Mouse (Mus musculus) MEL (cell line): ENCODE measurements around the gene Inpp4a. TPM values are rescaled to one million over a fixed set of nuclear protein-coding genes. Genes with fewer than 3 reads are reported as not detected.

ENCODE experiments used
- DNase-seq: peaks from one replicate; pipeline ENCODE4 v3.0.0; 2011; ENCODE audit warnings: low read depth, low spot score
- H3K27ac ChIP-seq: 2 replicates; pipeline ENCODE4 v1.5.1; 2012; ENCODE audit warnings: low read depth, mild to moderate bottlenecking, control low read depth, low read length, moderate library complexity; ENCODE audit not compliant: control insufficient read depth
- H3K27me3 ChIP-seq, 2 experiments: fragments of 150-350 bp in 1 of 2; sonication (generic) in 1 of 2; 2 replicates each; pipeline ENCODE4 v1.6.1; 2012; ENCODE audit warnings: low read length in 2 of 2, mild to moderate bottlenecking in 2 of 2, improper control_type of control experiment in 1 of 2, moderate library complexity in 1 of 2; ENCODE audit not compliant: insufficient read depth in 2 of 2, control insufficient read depth in 1 of 2
- H3K36me3 ChIP-seq, 2 experiments: 2 replicates each; pipeline ENCODE4 v1.6.1; 2012 to 2014; ENCODE audit warnings: low read length in 2 of 2, improper control_type of control experiment in 1 of 2, inconsistent platforms in 1 of 2, mild to moderate bottlenecking in 1 of 2; ENCODE audit not compliant: insufficient read depth in 2 of 2, control insufficient read depth in 1 of 2
- H3K4me1 ChIP-seq, 2 experiments: fragments of 150-350 bp in 1 of 2; sonication (generic) in 1 of 2; 2 replicates each; pipeline ENCODE4 v1.6.1; 2012; ENCODE audit warnings: low read length in 2 of 2, improper control_type of control experiment in 1 of 2, mild to moderate bottlenecking in 1 of 2; ENCODE audit not compliant: insufficient read depth in 2 of 2, control insufficient read depth in 1 of 2
- H3K4me3 ChIP-seq, 2 experiments: fragments of 150-350 bp in 1 of 2; sonication (generic) in 1 of 2; 2 replicates each; pipeline ENCODE4 v1.5.1; 2012; ENCODE audit warnings: low read depth in 2 of 2, low read length in 2 of 2, mild to moderate bottlenecking in 2 of 2, moderate library complexity in 2 of 2, control low read depth in 1 of 2, improper control_type of control experiment in 1 of 2; ENCODE audit not compliant: control insufficient read depth in 1 of 2, insufficient read depth in 1 of 2
- H3K79me2 ChIP-seq: 2 replicates; pipeline ENCODE4 v1.6.1; 2012; ENCODE audit warnings: mild to moderate bottlenecking, low read length, moderate library complexity; ENCODE audit not compliant: control insufficient read depth, poor library complexity, insufficient read depth
- H3K9ac ChIP-seq: 2 replicates; pipeline ENCODE4 v1.6.1; 2012; ENCODE audit warnings: low read depth, mild to moderate bottlenecking, control low read depth, low read length, moderate library complexity; ENCODE audit not compliant: control insufficient read depth, poor library complexity, severe bottlenecking
- H3K9me3 ChIP-seq: fragments of 150-350 bp; sonication (generic); replicated peaks from 2 replicates; pipeline ENCODE4 v1.6.1; 2012; ENCODE audit warnings: mild to moderate bottlenecking, low read length, improper control_type of control experiment, moderate library complexity; ENCODE audit not compliant: insufficient read depth
- CHD2 ChIP-seq: IDR thresholded peaks from 2 replicates; pipeline ENCODE4 v1.6.1; 2011; ENCODE audit warnings: low read length, improper control_type of control experiment
- CTCF ChIP-seq, 3 experiments: IDR thresholded peaks in 2 of 3; conservative IDR thresholded peaks in 1 of 3; 2 replicates each; pipeline ENCODE4 v1.5.1; 2011 to 2012; ENCODE audit warnings: low read length in 3 of 3, low read depth in 2 of 3, mild to moderate bottlenecking in 2 of 3, improper control_type of control experiment in 1 of 3, inconsistent platforms in 1 of 3, mixed read lengths in 1 of 3, moderate library complexity in 1 of 3; ENCODE audit not compliant: control insufficient read depth in 1 of 3, insufficient read depth in 1 of 3, poor library complexity in 1 of 3, severe bottlenecking in 1 of 3
- E2F4 ChIP-seq: IDR thresholded peaks from 2 replicates; pipeline ENCODE4 v1.6.1; 2011; ENCODE audit warnings: low read depth, low read length, improper control_type of control experiment, borderline replicate concordance
- GABPA ChIP-seq: IDR thresholded peaks from 2 replicates; pipeline ENCODE4 v1.6.1; 2012; ENCODE audit warnings: low read depth, mild to moderate bottlenecking, inconsistent platforms, low read length, improper control_type of control experiment, moderate library complexity
- HCFC1 ChIP-seq: IDR thresholded peaks from 2 replicates; pipeline ENCODE4 v1.6.1; 2012; ENCODE audit warnings: low read depth, mild to moderate bottlenecking, inconsistent platforms, low read length, improper control_type of control experiment, moderate library complexity
- JUND ChIP-seq: IDR thresholded peaks from 2 replicates; pipeline ENCODE4 v1.6.1; 2011; ENCODE audit warnings: low read depth, mild to moderate bottlenecking, improper control_type of control experiment, low read length
- KAT2A ChIP-seq: conservative IDR thresholded peaks from 2 replicates; pipeline ENCODE4 v1.6.1; 2012; ENCODE audit warnings: low read depth, low read length, improper control_type of control experiment, inconsistent platforms
- MAFK ChIP-seq: IDR thresholded peaks from 2 replicates; pipeline ENCODE4 v1.6.1; 2011; ENCODE audit warnings: low read depth, mild to moderate bottlenecking, low read length, improper control_type of control experiment, borderline replicate concordance
- MAX ChIP-seq: IDR thresholded peaks from 2 replicates; pipeline ENCODE4 v1.6.1; 2011; ENCODE audit warnings: low read length, improper control_type of control experiment
- MAZ ChIP-seq: IDR thresholded peaks from 2 replicates; pipeline ENCODE4 v1.6.1; 2012; ENCODE audit warnings: low read depth, mild to moderate bottlenecking, inconsistent platforms, low read length, improper control_type of control experiment
- MEF2A ChIP-seq: IDR thresholded peaks from 2 replicates; pipeline ENCODE4 v1.6.1; 2014; ENCODE audit warnings: low read depth, mild to moderate bottlenecking, inconsistent platforms, low read length, improper control_type of control experiment; ENCODE audit not compliant: poor library complexity, insufficient replicate concordance, severe bottlenecking; ENCODE audit errors: extremely low read depth
- MXI1 ChIP-seq: IDR thresholded peaks from 2 replicates; pipeline ENCODE4 v1.6.1; 2011; ENCODE audit warnings: mild to moderate bottlenecking, low read depth, low read length, improper control_type of control experiment
- MYC ChIP-seq: IDR thresholded peaks from 2 replicates; pipeline ENCODE4 v1.6.1; 2011; ENCODE audit warnings: low read depth, mild to moderate bottlenecking, low read length, improper control_type of control experiment, moderate library complexity
- NELFE ChIP-seq: IDR thresholded peaks from 2 replicates; pipeline ENCODE4 v1.6.1; 2011; ENCODE audit warnings: low read depth, low read length, improper control_type of control experiment
- POLR2AphosphoS2 ChIP-seq: IDR thresholded peaks from 2 replicates; pipeline ENCODE4 v1.6.1; 2011; ENCODE audit warnings: low read length, improper control_type of control experiment
- POLR2AphosphoS5 ChIP-seq: IDR thresholded peaks from 2 replicates; pipeline ENCODE4 v1.6.1; 2012; ENCODE audit warnings: low read depth, borderline replicate concordance, mild to moderate bottlenecking, inconsistent platforms, low read length, moderate library complexity, mixed read lengths
- RAD21 ChIP-seq: IDR thresholded peaks from 2 replicates; pipeline ENCODE4 v1.6.1; 2011; ENCODE audit warnings: mild to moderate bottlenecking, low read depth, low read length, improper control_type of control experiment
- RCOR1 ChIP-seq: IDR thresholded peaks from 2 replicates; pipeline ENCODE4 v1.6.1; 2012; ENCODE audit warnings: low read depth, mild to moderate bottlenecking, inconsistent platforms, low read length, improper control_type of control experiment
- SIN3A ChIP-seq: IDR thresholded peaks from 2 replicates; pipeline ENCODE4 v1.6.1; 2012; ENCODE audit warnings: low read length, improper control_type of control experiment, inconsistent platforms
- SMC3 ChIP-seq: IDR thresholded peaks from 2 replicates; pipeline ENCODE4 v1.6.1; 2011; ENCODE audit warnings: low read depth, low read length, improper control_type of control experiment
- TAL1 ChIP-seq: IDR thresholded peaks from 2 replicates; pipeline ENCODE4 v1.6.1; 2012; ENCODE audit warnings: mild to moderate bottlenecking, inconsistent platforms, low read length, moderate library complexity, mixed read lengths
- TBP ChIP-seq: IDR thresholded peaks from 2 replicates; pipeline ENCODE4 v1.8.0; 2011; ENCODE audit warnings: low read depth, low read length, improper control_type of control experiment
- TCF12 ChIP-seq: IDR thresholded peaks from 2 replicates; pipeline ENCODE4 v1.6.1; 2014; ENCODE audit warnings: low read depth, mild to moderate bottlenecking, inconsistent platforms, low read length, improper control_type of control experiment, moderate library complexity
- UBTF ChIP-seq: IDR thresholded peaks from 2 replicates; pipeline ENCODE4 v1.6.1; 2012; ENCODE audit warnings: low read depth, mild to moderate bottlenecking, inconsistent platforms, low read length, improper control_type of control experiment, moderate library complexity, borderline replicate concordance; ENCODE audit not compliant: insufficient read depth
- USF1 ChIP-seq: IDR thresholded peaks from 2 replicates; pipeline ENCODE4 v1.6.1; 2014; ENCODE audit warnings: low read depth, mild to moderate bottlenecking, inconsistent platforms, low read length, improper control_type of control experiment, moderate library complexity
- USF2 ChIP-seq, 2 experiments: IDR thresholded peaks; 2 replicates each; pipeline ENCODE4 v1.6.1; 2011 to 2012; ENCODE audit warnings: improper control_type of control experiment in 2 of 2, low read length in 2 of 2, borderline replicate concordance in 1 of 2, inconsistent platforms in 1 of 2, low read depth in 1 of 2, mild to moderate bottlenecking in 1 of 2; ENCODE audit not compliant: insufficient read depth in 1 of 2
- ZC3H11A ChIP-seq: IDR thresholded peaks from 2 replicates; pipeline ENCODE4 v1.6.1; 2012; ENCODE audit warnings: low read depth, mild to moderate bottlenecking, inconsistent platforms, low read length, improper control_type of control experiment
- polyA plus RNA-seq, 2 experiments: library from polyadenylated mRNA; stranded (reverse) in 1 of 2; unstranded in 1 of 2; fragments of >175 nt in 1 of 2; fragments of >200 nt in 1 of 2; gene quantifications; 2 replicates each; pipeline versions ENCODE4 v1.2.1 to v1.2.4; 2012; ENCODE audit warnings: low replicate concordance in 2 of 2, low read depth in 1 of 2; ENCODE audit not compliant: insufficient read length in 2 of 2, insufficient read depth in 1 of 2, missing spikeins in 1 of 2
- total RNA-seq: library from RNA; depleted of rRNA; stranded (reverse); fragments of 300-350 nt; gene quantifications from 2 replicates; pipeline ENCODE4 v1.2.3, GENCODE M21; 2012

Gene Inpp4a
- total and polyA plus RNA-seq, 3 experiments, result 1.6 to 5.0 TPM; not detected in 1

- no peak for DNase-seq
- H3K4me3 ChIP-seq, result no peak overlapping the region
- no peaks in the 10 kb centered on the region for H3K9me3 ChIP-seq
- H3K79me2 ChIP-seq, result no peaks in the 10 kb centered on the region
- H3K36me3 ChIP-seq, result no peaks in the 10 kb centered on the region; a peak in 2 of 4 replicates
- no peaks in the 10 kb centered on the region for H3K27me3 ChIP-seq
- TF ChIP-seq JUND (no peak), TBP (no peak), KAT2A (no peak), UBTF (no peak), RCOR1 (no peak), MYC (no peak), MEF2A (no peak), ZC3H11A (no peak), E2F4 (no peak), MXI1 (no peak), NELFE (no peak), HCFC1 (no peak), SIN3A (no peak), CTCF (IDR thresholded peaks at IDR 0.05 in 2 of 3, conservative IDR thresholded peaks at IDR 0.05 in 1 of 3; ENCODE audit: control insufficient read depth in 1 of 3, insufficient read depth in 1 of 3, low read depth in 2 of 3, low read length in 3 of 3, poor library complexity in 1 of 3, severe bottlenecking in 1 of 3) (no peak), TCF12 (no peak), GABPA (no peak), MAX (no peak), MAZ (no peak), USF1 (no peak)
- no peaks in the 10 kb centered on the region for H3K4me1 ChIP-seq
- H3K9ac ChIP-seq, result no peak overlapping the region
- H3K27ac ChIP-seq, result 0 out of 2 replicates have a peak overlapping the region, but pooled peaks have one; percentile 18
These were observed 143.5 kb downstream of the Inpp4a start for GRCm38 (mm10) chr1:37442848-37443835.

GRCm38 (mm10) chr1:37448361-37449095 lies 148.9 kb downstream of the Inpp4a start:
- DNase-seq, result peak; percentile 71
- Histone ChIP-seq H3K27ac (no peak overlapping the region), H3K4me1 (no peaks in the 10 kb centered on the region), H3K36me3 (no peaks in the 10 kb centered on the region), H3K4me3 (no peak overlapping the region), H3K9ac (no peak overlapping the region), H3K79me2 (no peaks in the 10 kb centered on the region), H3K9me3 (no peaks in the 10 kb centered on the region), H3K27me3 (no peaks in the 10 kb centered on the region)
- TF ChIP-seq TBP (no peak), TCF12 (no peak), POLR2AphosphoS5 (no peak), SMC3 (peak; percentile 97), TAL1 (no peak), CHD2 (no peak), POLR2AphosphoS2 (no peak), HCFC1 (no peak), USF2 (IDR thresholded peaks at IDR 0.05; ENCODE audit: borderline replicate concordance in 1 of 2, insufficient read depth in 1 of 2, low read depth in 1 of 2, low read length in 2 of 2) (no peak), MXI1 (no peak), MAFK (no peak), MAX (no peak), JUND (no peak), UBTF (no peak), MYC (no peak), ZC3H11A (peak; percentile 71), MAZ (no peak), RAD21 (peak; percentile 73), CTCF (IDR thresholded peaks at IDR 0.05 in 2 of 3, conservative IDR thresholded peaks at IDR 0.05 in 1 of 3; ENCODE audit: control insufficient read depth in 1 of 3, insufficient read depth in 1 of 3, low read depth in 2 of 3, low read length in 3 of 3, poor library complexity in 1 of 3, severe bottlenecking in 1 of 3) (peak; percentile 71 to 89 (median 81))
